Mouse (Mus musculus): ENCODE data around the gene Dnah2. TPM values are rescaled to one million over a fixed set of nuclear protein-coding genes. Genes with fewer than 3 reads are reported as not detected.
"Not testable (repeated sequence)": the region's sequence is repeated elsewhere in the genome, so short reads cannot be mapped to it uniquely, and the experiment has no call there.

Dnah2 gene
- polyA plus RNA-seq, 1 experiment from 2014 or later, result 0.95 TPM

- no peaks in the 10 kb centered on the region for H3K9me3 ChIP-seq
- H3K36me3 ChIP-seq, result peaks cover 89% of the 10 kb centered on the region
- peaks cover 10% of the 10 kb centered on the region for H3K27me3 ChIP-seq (ENCODE audit: insufficient read depth, poor library complexity, severe bottlenecking)
- H3K4me1 ChIP-seq, result peaks cover 49% of the 10 kb centered on the region
- 88% methylated on average over 38 of the region's 38 CpGs for WGBS
- no peak overlapping the region for H3K4me3 ChIP-seq
- DNase-seq (ENCODE audit: low spot score), result no peak
- peak overlapping the region; percentile 29; the same call in 1 of the 2 replicates for H3K27ac ChIP-seq
Measured at GRCm38 (mm10) chr11:69403691-69404594, 145.0 kb downstream of the Dnah2 start.

- 84% methylated on average over 12 of the region's 12 CpGs for WGBS
- Histone ChIP-seq H3K27me3 (ENCODE audit: insufficient read depth, poor library complexity, severe bottlenecking) (peaks cover 10% of the 10 kb centered on the region), H3K4me3 (no peak overlapping the region), H3K27ac (no peak overlapping the region), H3K9me3 (no peaks in the 10 kb centered on the region), H3K4me1 (peaks cover 49% of the 10 kb centered on the region), H3K36me3 (peaks cover 76% of the 10 kb centered on the region)
- DNase-seq (ENCODE audit: low spot score), result no peak
Measured at GRCm38 (mm10) chr11:69401987-69402386, 146.9 kb downstream of the Dnah2 start.

- H3K4me1 ChIP-seq, result peaks cover 50% of the 10 kb centered on the region
Measured at GRCm38 (mm10) chr11:69401210-69401637, 147.7 kb downstream of the Dnah2 start.

GRCm38 (mm10) chr11:69400083-69400850 lies 148.6 kb downstream of the Dnah2 start:
- peaks cover 10% of the 10 kb centered on the region for H3K27me3 ChIP-seq (ENCODE audit: insufficient read depth, poor library complexity, severe bottlenecking)
- peak; percentile 77 for DNase-seq (ENCODE audit: low spot score)
- no peaks in the 10 kb centered on the region for H3K9me3 ChIP-seq
- peaks cover 59% of the 10 kb centered on the region for H3K36me3 ChIP-seq
- H3K4me3 ChIP-seq, result peak overlapping the region; percentile 45; the same call in 1 of the 2 replicates
- WGBS, result 67% methylated on average over 25 of the region's 25 CpGs
- peaks cover 53% of the 10 kb centered on the region for H3K4me1 ChIP-seq
- peak overlapping the region; percentile 78 for H3K27ac ChIP-seq

More at GRCm38 (mm10) chr11:69401210-69401637, 147.7 kb downstream of the Dnah2 start:
- H3K4me3 ChIP-seq, result peak overlapping the region; percentile 8; the same call in 1 of the 2 replicates
- WGBS, result 20% methylated on average over 22 of the region's 22 CpGs
- H3K27me3 ChIP-seq (ENCODE audit: insufficient read depth, poor library complexity, severe bottlenecking), result peaks cover 10% of the 10 kb centered on the region
- no peak overlapping the region for H3K27ac ChIP-seq
- DNase-seq (ENCODE audit: low spot score), result peak; percentile 94
- H3K9me3 ChIP-seq, result no peaks in the 10 kb centered on the region
- H3K36me3 ChIP-seq, result peaks cover 69% of the 10 kb centered on the region

GRCm38 (mm10) chr11:69399201-69400082 lies 149.5 kb downstream of the Dnah2 start:
- Histone ChIP-seq H3K4me1 (peaks cover 53% of the 10 kb centered on the region), H3K27me3 (ENCODE audit: insufficient read depth, poor library complexity, severe bottlenecking) (peaks cover 10% of the 10 kb centered on the region), H3K4me3 (peak overlapping the region; percentile 77), H3K27ac (peak overlapping the region; percentile 99), H3K9me3 (no peaks in the 10 kb centered on the region), H3K36me3 (peaks cover 51% of the 10 kb centered on the region)
- peak; percentile 81 for DNase-seq (ENCODE audit: low spot score)
- WGBS, result 10% methylated on average over 66 of the region's 66 CpGs

GRCm38 (mm10) chr11:69398486-69399200 lies 150.3 kb downstream of the Dnah2 start:
- peaks cover 43% of the 10 kb centered on the region for H3K36me3 ChIP-seq
- no peaks in the 10 kb centered on the region for H3K9me3 ChIP-seq
- DNase-seq (ENCODE audit: low spot score), result no peak
- peaks cover 10% of the 10 kb centered on the region for H3K27me3 ChIP-seq (ENCODE audit: insufficient read depth, poor library complexity, severe bottlenecking)
- H3K4me1 ChIP-seq, result peaks cover 57% of the 10 kb centered on the region
- 13% methylated on average over 21 of the region's 21 CpGs for WGBS
- H3K27ac ChIP-seq, result peak overlapping the region; percentile 99
- H3K4me3 ChIP-seq, result peak overlapping the region; percentile 77

GRCm38 (mm10) chr11:69398059-69398458 lies 150.9 kb downstream of the Dnah2 start, which contains the start of gene Tmem88:
Gene Tmem88 (minus strand): TSS chr11:69398234.
- Histone ChIP-seq H3K27me3 (ENCODE audit: insufficient read depth, poor library complexity, severe bottlenecking) (peaks cover 10% of the 10 kb centered on the region), H3K27ac (peak within 1 kb of the TSS; percentile 99), H3K9me3 (no peaks in the 10 kb centered on the region), H3K36me3 (peaks cover 37% of the 10 kb centered on the region), H3K4me1 (peaks cover 57% of the 10 kb centered on the region), H3K4me3 (peak within 1 kb of the TSS; percentile 77)
- DNase-seq (ENCODE audit: low spot score), result no peak
- WGBS, result 1% methylated on average over 16 of the region's 16 CpGs

GRCm38 (mm10) chr11:69397581-69398057 lies 151.3 kb downstream of the Dnah2 start:
- peaks cover 10% of the 10 kb centered on the region for H3K27me3 ChIP-seq (ENCODE audit: insufficient read depth, poor library complexity, severe bottlenecking)
- peaks cover 33% of the 10 kb centered on the region for H3K36me3 ChIP-seq
- peaks cover 57% of the 10 kb centered on the region for H3K4me1 ChIP-seq
- H3K27ac ChIP-seq, result peak overlapping the region; percentile 99
- whole genome bisulfite sequencing, result 1% methylated on average over 24 of the region's 24 CpGs
- H3K4me3 ChIP-seq, result peak overlapping the region; percentile 77
- peak; percentile 85 for DNase-seq (ENCODE audit: low spot score)
- H3K9me3 ChIP-seq, result no peaks in the 10 kb centered on the region

- 19% methylated on average over 11 of the region's 11 CpGs for WGBS
- H3K27ac ChIP-seq, result peak overlapping the region; percentile 99
- peaks cover 57% of the 10 kb centered on the region for H3K4me1 ChIP-seq
- peaks cover 29% of the 10 kb centered on the region for H3K36me3 ChIP-seq
- peak; percentile 76 for DNase-seq (ENCODE audit: low spot score)
- no peaks in the 10 kb centered on the region for H3K9me3 ChIP-seq
- peak overlapping the region; percentile 77 for H3K4me3 ChIP-seq
- H3K27me3 ChIP-seq (ENCODE audit: insufficient read depth, poor library complexity, severe bottlenecking), result peaks cover 10% of the 10 kb centered on the region
Measured at GRCm38 (mm10) chr11:69396772-69397171, 152.1 kb downstream of the Dnah2 start.

GRCm38 (mm10) chr11:69395634-69396373 lies 153.1 kb downstream of the Dnah2 start:
- peaks cover 49% of the 10 kb centered on the region for H3K4me1 ChIP-seq
- peak overlapping the region; percentile 77 for H3K4me3 ChIP-seq
- WGBS, result under 1% methylated on average over 48 of the region's 48 CpGs
- no peaks in the 10 kb centered on the region for H3K9me3 ChIP-seq
- peak overlapping the region; percentile 99 for H3K27ac ChIP-seq
- H3K36me3 ChIP-seq, result peaks cover 20% of the 10 kb centered on the region
- peak; percentile 99 for DNase-seq (ENCODE audit: low spot score)
- H3K27me3 ChIP-seq (ENCODE audit: insufficient read depth, poor library complexity, severe bottlenecking), result peaks cover 8% of the 10 kb centered on the region

- Histone ChIP-seq H3K4me3 (peak within 1 kb of the TSS; percentile 77), H3K27ac (peak within 1 kb of the TSS; percentile 99), H3K36me3 (peaks cover 14% of the 10 kb centered on the region), H3K4me1 (peaks cover 45% of the 10 kb centered on the region)
- DNase-seq (ENCODE audit: low spot score), result peak; percentile 93
- WGBS, result under 1% methylated on average over 24 of the region's 24 CpGs
- H3K27me3 ChIP-seq (ENCODE audit: insufficient read depth, poor library complexity, severe bottlenecking); H3K9me3 ChIP-seq: not testable (repeated sequence)
Measured at GRCm38 (mm10) chr11:69395235-69395633, 153.7 kb downstream of the Dnah2 start, which contains the start of the genes Naa38 and Cyb5d1. Gene Naa38 (plus strand): TSS chr11:69395487. Gene Cyb5d1 (minus strand): TSS chr11:69395631.
